Mouse (Mus musculus): ENCODE measurements around the gene Ripk1. TPM values are rescaled to one million over a fixed set of nuclear protein-coding genes. Genes with fewer than 3 reads are reported as not detected.
A peak's percentile ranks its signal among the peaks of the same experiment; 100 is the strongest.

Gene Ripk1
- polyA plus RNA-seq, 1 experiment from 2014 or later: 8.9 TPM

DNA sequence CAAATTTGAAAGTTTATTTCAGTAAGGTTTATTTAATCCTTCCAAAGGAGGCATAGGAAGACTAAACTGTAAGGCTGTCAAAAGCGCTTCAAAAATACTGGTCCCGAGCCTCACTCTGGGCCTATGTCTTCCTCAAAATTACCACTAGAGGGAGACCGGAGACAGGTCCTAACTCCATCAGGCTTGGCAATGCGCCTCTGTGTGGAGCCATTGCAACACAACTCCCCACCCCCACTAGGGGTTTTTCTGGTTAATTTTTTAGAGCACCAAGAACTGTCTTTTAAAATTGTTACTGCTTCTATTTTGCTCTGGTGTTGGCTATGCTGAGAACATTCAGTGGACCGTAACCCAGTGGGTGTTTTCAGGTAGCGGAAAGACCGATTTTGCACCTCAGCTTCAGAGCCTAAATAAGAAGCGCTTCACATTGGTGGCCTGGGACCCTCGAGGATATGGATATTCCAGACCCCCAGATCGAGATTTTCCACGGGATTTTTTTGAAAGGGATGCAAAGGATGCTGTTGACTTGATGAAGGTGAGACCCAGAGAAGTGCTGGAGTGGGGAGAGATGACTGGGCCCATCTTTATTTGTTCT, 44.4 kb downstream of the Ripk1 start:
- Histone ChIP-seq H3K4me2 (replicated peaks; ENCODE audit: low read depth, low read length) (no peak overlapping the region), H3K4me3 (ENCODE audit: low read depth, low read length) (no peak overlapping the region), H3K36me3 (ENCODE audit: control insufficient read depth, insufficient read depth, low read length) (no peaks in the 10 kb centered on the region), H3K27ac (ENCODE audit: low read depth, low read length) (no peak overlapping the region), H3K27me3 (ENCODE audit: control insufficient read depth, insufficient read depth, low read length) (no peaks in the 10 kb centered on the region), H3K4me1 (replicated peaks; ENCODE audit: control insufficient read depth, insufficient read depth, low read length) (no peaks in the 10 kb centered on the region), H3K9me3 (ENCODE audit: control insufficient read depth, low read length) (no peaks in the 10 kb centered on the region), H3K9ac (ENCODE audit: low read depth, low read length) (no peak overlapping the region)
- DNase-seq (ENCODE audit: low spot score) (peak; percentile 78), ATAC-seq (ENCODE audit: low FRiP score) (peak; percentile 92)
- WGBS: 44% methylated on average over 11 of the region's 11 CpGs

DNA sequence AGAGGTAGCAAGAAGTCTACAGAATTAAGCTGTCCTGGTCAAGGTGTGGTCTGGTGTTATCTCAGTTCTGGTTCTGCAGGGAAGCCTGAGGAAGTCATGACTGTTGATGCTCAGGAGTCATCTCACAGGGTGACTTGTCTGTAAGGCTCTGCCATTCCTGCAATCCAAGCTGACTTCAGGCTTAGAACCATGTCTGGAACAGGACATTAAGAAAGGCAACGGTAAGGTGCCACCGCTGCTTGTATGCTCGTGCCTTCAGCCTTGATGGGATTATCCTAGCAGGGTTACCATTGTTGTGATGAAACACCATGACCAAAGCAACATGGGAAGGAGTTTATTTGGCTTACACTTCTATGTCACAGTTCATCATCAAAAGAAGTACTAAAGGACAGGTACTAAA, 45.4 kb downstream of the Ripk1 start:
- H3K36me3 ChIP-seq (ENCODE audit: control insufficient read depth, insufficient read depth, low read length): no peaks in the 10 kb centered on the region
- no peak for ATAC-seq (ENCODE audit: low FRiP score)
- no peak overlapping the region for H3K27ac ChIP-seq (ENCODE audit: low read depth, low read length)
- no peak overlapping the region for H3K4me3 ChIP-seq (ENCODE audit: low read depth, low read length)
- H3K9ac ChIP-seq (ENCODE audit: low read depth, low read length): no peak overlapping the region
- no peaks in the 10 kb centered on the region for H3K4me1 ChIP-seq (replicated peaks; ENCODE audit: control insufficient read depth, insufficient read depth, low read length)
- no peaks in the 10 kb centered on the region for H3K27me3 ChIP-seq (ENCODE audit: control insufficient read depth, insufficient read depth, low read length)
- H3K4me2 ChIP-seq (replicated peaks; ENCODE audit: low read depth, low read length): no peak overlapping the region
- no peak for DNase-seq (ENCODE audit: low spot score)
- 86% methylated on average over 3 of the region's 3 CpGs for WGBS
- no peaks in the 10 kb centered on the region for H3K9me3 ChIP-seq (ENCODE audit: control insufficient read depth, low read length)

DNA sequence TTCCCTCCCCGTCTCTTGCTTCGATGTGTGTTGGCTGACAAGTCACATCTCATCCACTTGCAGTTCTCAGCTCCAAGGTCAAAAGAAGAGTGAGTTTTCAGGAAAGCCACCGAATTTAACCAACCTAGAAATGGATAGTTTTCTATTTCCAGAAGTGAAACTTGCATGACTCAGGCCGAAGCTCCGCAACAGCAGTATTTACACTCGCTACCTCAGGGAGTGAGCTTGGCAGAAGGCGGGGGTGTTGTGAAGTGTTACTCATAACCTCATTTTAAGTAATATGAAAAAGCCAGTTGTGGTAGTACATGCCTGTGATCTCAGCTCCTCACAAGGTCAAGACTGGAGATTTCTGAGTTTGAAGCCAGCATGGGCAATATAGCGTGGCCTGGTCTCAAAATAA, 48.3 kb downstream of the Ripk1 start:
- no peaks in the 10 kb centered on the region for H3K4me1 ChIP-seq (replicated peaks; ENCODE audit: control insufficient read depth, insufficient read depth, low read length)
- WGBS: 95% methylated on average over 8 of the region's 8 CpGs
- no peak overlapping the region for H3K4me3 ChIP-seq (ENCODE audit: low read depth, low read length)
- no peaks in the 10 kb centered on the region for H3K27me3 ChIP-seq (ENCODE audit: control insufficient read depth, insufficient read depth, low read length)
- no peaks in the 10 kb centered on the region for H3K9me3 ChIP-seq (ENCODE audit: control insufficient read depth, low read length)
- no peak overlapping the region for H3K27ac ChIP-seq (ENCODE audit: low read depth, low read length)
- no peak for DNase-seq (ENCODE audit: low spot score)
- no peak overlapping the region for H3K9ac ChIP-seq (ENCODE audit: low read depth, low read length)
- no peak for ATAC-seq (ENCODE audit: low FRiP score)
- no peaks in the 10 kb centered on the region for H3K36me3 ChIP-seq (ENCODE audit: control insufficient read depth, insufficient read depth, low read length)
- no peak overlapping the region for H3K4me2 ChIP-seq (replicated peaks; ENCODE audit: low read depth, low read length)

DNA sequence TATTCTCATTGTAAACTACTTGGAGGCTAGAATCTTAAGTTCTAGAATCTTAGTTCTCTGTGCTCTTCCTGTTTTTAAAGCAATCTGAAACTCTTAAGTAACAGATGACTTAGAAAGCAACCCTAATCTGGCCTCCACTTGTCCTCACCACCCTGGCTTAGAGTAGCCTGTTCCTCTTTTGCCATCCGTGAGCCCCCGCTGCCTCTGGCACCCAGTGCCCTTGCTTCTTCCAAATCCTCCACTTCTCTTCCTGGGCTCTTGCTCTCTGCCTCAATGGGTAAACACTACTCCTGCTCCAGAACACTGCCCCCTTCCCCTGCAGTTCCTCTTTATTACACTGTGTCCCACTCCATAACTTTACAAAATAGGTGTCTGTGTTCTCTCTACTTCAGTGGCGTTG, 49.5 kb downstream of the Ripk1 start:
- no peak overlapping the region for H3K27ac ChIP-seq (ENCODE audit: low read depth, low read length)
- H3K4me1 ChIP-seq (replicated peaks; ENCODE audit: control insufficient read depth, insufficient read depth, low read length): no peaks in the 10 kb centered on the region
- no peak overlapping the region for H3K4me2 ChIP-seq (replicated peaks; ENCODE audit: low read depth, low read length)
- ATAC-seq (ENCODE audit: low FRiP score): no peak
- H3K27me3 ChIP-seq (ENCODE audit: control insufficient read depth, insufficient read depth, low read length): no peaks in the 10 kb centered on the region
- no peaks in the 10 kb centered on the region for H3K9me3 ChIP-seq (ENCODE audit: control insufficient read depth, low read length)
- no peak overlapping the region for H3K4me3 ChIP-seq (ENCODE audit: low read depth, low read length)
- H3K36me3 ChIP-seq (ENCODE audit: control insufficient read depth, insufficient read depth, low read length): no peaks in the 10 kb centered on the region
- DNase-seq (ENCODE audit: low spot score): no peak
- 95% methylated on average over 3 of the region's 3 CpGs for WGBS
- no peak overlapping the region for H3K9ac ChIP-seq (ENCODE audit: low read depth, low read length)

DNA sequence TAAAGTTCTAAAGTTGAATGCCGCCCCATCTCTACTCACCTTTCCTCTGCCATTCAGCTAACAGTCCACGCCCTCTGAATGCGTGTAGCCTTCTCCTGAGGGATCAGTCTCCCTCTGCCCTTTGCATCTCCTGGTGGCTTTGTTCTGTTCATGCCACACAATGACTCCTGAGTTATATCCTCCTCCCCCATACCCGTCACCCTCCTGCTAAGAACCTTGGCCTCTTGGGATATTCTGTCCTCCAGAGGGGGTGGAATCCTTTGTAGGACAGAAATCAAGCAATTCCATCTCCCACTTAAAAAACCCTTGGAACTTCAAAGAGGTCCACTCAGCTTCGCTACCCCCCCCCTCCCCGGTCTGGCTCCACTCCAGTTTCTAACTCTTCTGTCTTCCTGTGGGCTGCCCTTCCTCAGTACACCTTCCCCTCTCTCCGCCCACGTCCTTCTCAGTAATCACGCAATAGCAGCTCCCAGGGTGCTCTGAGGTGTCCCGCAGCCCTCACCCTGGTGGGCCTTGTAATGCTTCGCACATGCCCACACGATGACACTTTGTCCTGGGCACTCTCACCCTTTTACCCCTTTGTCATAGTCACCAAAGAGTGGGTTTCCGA, 51.6 kb downstream of the Ripk1 start:
- no peak overlapping the region for H3K4me3 ChIP-seq (ENCODE audit: low read depth, low read length)
- no peak overlapping the region for H3K4me2 ChIP-seq (replicated peaks; ENCODE audit: low read depth, low read length)
- H3K27me3 ChIP-seq (ENCODE audit: control insufficient read depth, insufficient read depth, low read length): no peaks in the 10 kb centered on the region
- WGBS: 82% methylated on average over 13 of the region's 13 CpGs
- H3K9ac ChIP-seq (ENCODE audit: low read depth, low read length): no peak overlapping the region
- no peaks in the 10 kb centered on the region for H3K9me3 ChIP-seq (ENCODE audit: control insufficient read depth, low read length)
- no peaks in the 10 kb centered on the region for H3K4me1 ChIP-seq (replicated peaks; ENCODE audit: control insufficient read depth, insufficient read depth, low read length)
- DNase-seq (ENCODE audit: low spot score) (no peak), ATAC-seq (ENCODE audit: low FRiP score) (no peak)
- H3K36me3 ChIP-seq (ENCODE audit: control insufficient read depth, insufficient read depth, low read length): no peaks in the 10 kb centered on the region
- no peak overlapping the region for H3K27ac ChIP-seq (ENCODE audit: low read depth, low read length)

DNA sequence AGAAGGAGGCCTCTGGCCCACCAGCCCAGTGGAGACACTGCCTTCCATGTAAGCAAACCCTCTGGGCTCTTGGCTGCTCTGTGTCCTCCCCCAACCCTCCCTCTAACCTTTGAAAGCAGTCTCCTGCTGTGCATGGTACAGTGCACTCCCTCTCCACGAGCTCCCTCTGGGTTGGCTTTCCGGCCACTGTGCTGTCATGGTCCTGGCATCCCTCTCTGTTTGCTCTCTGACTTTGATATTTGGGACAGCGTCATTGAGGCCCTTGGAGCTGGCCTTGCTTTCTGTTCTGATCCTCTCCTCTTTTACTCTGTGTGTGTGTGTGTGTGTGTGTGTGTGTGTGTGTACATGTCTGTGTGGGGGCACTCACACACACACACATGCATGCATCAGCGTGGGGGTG, 52.2 kb downstream of the Ripk1 start:
- 62% methylated on average over 4 of the region's 4 CpGs for WGBS
- H3K27ac ChIP-seq (ENCODE audit: low read depth, low read length): no peak overlapping the region

DNA sequence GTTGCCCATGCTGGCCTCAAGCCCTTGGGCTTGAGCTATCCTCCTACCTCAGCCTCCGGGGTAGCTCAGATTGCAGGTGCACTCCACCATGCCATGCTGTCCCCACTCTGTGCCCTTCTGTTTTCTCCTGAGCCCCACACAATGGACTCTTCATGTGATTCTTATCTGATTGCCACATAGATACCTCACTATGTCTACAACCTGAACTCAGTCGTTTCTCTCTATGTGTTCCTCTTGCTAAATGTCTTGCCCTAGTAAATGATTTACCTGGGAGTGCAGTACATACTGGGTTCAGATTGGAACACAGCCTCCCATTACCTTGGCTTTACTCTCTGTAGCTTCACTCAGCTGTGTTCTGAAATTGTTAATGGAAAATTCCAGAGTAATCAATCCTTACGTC, 52.8 kb downstream of the Ripk1 start:
- H3K27ac ChIP-seq (ENCODE audit: low read depth, low read length): no peak overlapping the region
- H3K36me3 ChIP-seq (ENCODE audit: control insufficient read depth, insufficient read depth, low read length): no peaks in the 10 kb centered on the region
- H3K4me2 ChIP-seq (replicated peaks; ENCODE audit: low read depth, low read length): no peak overlapping the region
- DNase-seq (ENCODE audit: low spot score) (no peak), ATAC-seq (ENCODE audit: low FRiP score) (no peak)
- H3K27me3 ChIP-seq (ENCODE audit: control insufficient read depth, insufficient read depth, low read length): no peaks in the 10 kb centered on the region
- H3K4me3 ChIP-seq (ENCODE audit: low read depth, low read length): no peak overlapping the region
- no peaks in the 10 kb centered on the region for H3K4me1 ChIP-seq (replicated peaks; ENCODE audit: control insufficient read depth, insufficient read depth, low read length)
- WGBS: 86% methylated on average over 3 of the region's 3 CpGs
- no peaks in the 10 kb centered on the region for H3K9me3 ChIP-seq (ENCODE audit: control insufficient read depth, low read length)
- H3K9ac ChIP-seq (ENCODE audit: low read depth, low read length): no peak overlapping the region

More for the DNA sequence above, 52.2 kb downstream of the Ripk1 start:
- Histone ChIP-seq H3K4me1 (replicated peaks; ENCODE audit: control insufficient read depth, insufficient read depth, low read length) (no peaks in the 10 kb centered on the region), H3K4me3 (ENCODE audit: low read depth, low read length) (no peak overlapping the region), H3K4me2 (replicated peaks; ENCODE audit: low read depth, low read length) (no peak overlapping the region), H3K9ac (ENCODE audit: low read depth, low read length) (no peak overlapping the region), H3K9me3 (ENCODE audit: control insufficient read depth, low read length) (no peaks in the 10 kb centered on the region), H3K36me3 (ENCODE audit: control insufficient read depth, insufficient read depth, low read length) (no peaks in the 10 kb centered on the region), H3K27me3 (ENCODE audit: control insufficient read depth, insufficient read depth, low read length) (no peaks in the 10 kb centered on the region)
- DNase-seq (ENCODE audit: low spot score): no peak
- no peak for ATAC-seq (ENCODE audit: low FRiP score)

DNA sequence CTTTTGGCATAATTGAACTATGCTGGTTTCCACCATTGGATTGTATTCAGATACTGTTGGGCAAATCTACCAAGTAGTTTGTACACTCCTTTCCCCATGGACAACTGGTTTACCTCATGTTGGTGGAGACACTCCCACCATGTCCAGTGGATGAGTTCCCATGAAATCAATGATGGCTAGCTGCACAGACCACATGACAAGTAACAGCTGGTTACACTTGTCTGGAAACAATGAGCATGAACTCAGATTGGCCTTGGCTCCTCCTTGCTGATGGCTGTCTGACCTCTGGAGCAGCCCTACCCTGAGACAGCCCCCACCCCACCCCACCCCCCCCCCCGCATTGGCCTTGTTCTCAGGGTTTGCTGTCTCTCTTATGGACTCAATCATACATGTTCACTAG, 55.1 kb downstream of the Ripk1 start:
- no peaks in the 10 kb centered on the region for H3K9me3 ChIP-seq (ENCODE audit: control insufficient read depth, low read length)
- ATAC-seq (ENCODE audit: low FRiP score): no peak

DNA sequence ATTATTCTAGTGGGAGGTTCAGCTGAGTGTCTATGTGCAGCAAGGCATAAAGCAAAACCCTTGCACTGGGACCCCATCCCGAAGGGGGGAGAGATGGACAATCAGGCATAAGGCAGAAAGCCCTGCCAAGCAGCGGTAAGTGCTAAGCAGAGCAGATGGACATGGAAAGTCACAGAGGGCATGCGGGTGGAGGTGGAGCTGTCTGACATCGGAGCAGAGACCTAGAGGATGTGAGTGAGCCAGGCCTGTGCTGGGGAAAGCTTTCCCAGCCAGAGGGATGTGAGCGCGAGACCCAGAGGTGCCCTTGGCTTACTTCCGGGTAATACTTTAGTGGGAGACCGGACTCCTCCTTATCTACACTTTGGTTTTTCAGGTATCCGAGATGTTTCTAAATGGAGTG, 57.9 kb downstream of the Ripk1 start:
- WGBS: 91% methylated on average over 9 of the region's 9 CpGs
- H3K36me3 ChIP-seq (ENCODE audit: control insufficient read depth, insufficient read depth, low read length): no peaks in the 10 kb centered on the region
- H3K4me3 ChIP-seq (ENCODE audit: low read depth, low read length): no peak overlapping the region
- H3K27ac ChIP-seq (ENCODE audit: low read depth, low read length): no peak overlapping the region
- ATAC-seq (ENCODE audit: low FRiP score) (no peak), DNase-seq (ENCODE audit: low spot score) (no peak)
- no peaks in the 10 kb centered on the region for H3K4me1 ChIP-seq (replicated peaks; ENCODE audit: control insufficient read depth, insufficient read depth, low read length)
- no peaks in the 10 kb centered on the region for H3K27me3 ChIP-seq (ENCODE audit: control insufficient read depth, insufficient read depth, low read length)
- no peak overlapping the region for H3K4me2 ChIP-seq (replicated peaks; ENCODE audit: low read depth, low read length)
- no peaks in the 10 kb centered on the region for H3K9me3 ChIP-seq (ENCODE audit: control insufficient read depth, low read length)
- H3K9ac ChIP-seq (ENCODE audit: low read depth, low read length): no peak overlapping the region

More for the DNA sequence above, 55.1 kb downstream of the Ripk1 start:
- Histone ChIP-seq H3K4me3 (ENCODE audit: low read depth, low read length) (no peak overlapping the region), H3K27me3 (ENCODE audit: control insufficient read depth, insufficient read depth, low read length) (no peaks in the 10 kb centered on the region), H3K9ac (ENCODE audit: low read depth, low read length) (no peak overlapping the region), H3K36me3 (ENCODE audit: control insufficient read depth, insufficient read depth, low read length) (no peaks in the 10 kb centered on the region), H3K27ac (ENCODE audit: low read depth, low read length) (no peak overlapping the region), H3K4me2 (replicated peaks; ENCODE audit: low read depth, low read length) (no peak overlapping the region), H3K4me1 (replicated peaks; ENCODE audit: control insufficient read depth, insufficient read depth, low read length) (no peaks in the 10 kb centered on the region)
- DNase-seq (ENCODE audit: low spot score): no peak
- WGBS: 80% methylated on average over 1 of the region's 1 CpGs
